Mouse (Mus musculus): ENCODE measurements at regions not wholly inside any gene's neighbourhood (a gene's known extent, or its start where the extent isn't known, plus 50 kb on each side); places are given as distances from the start of the nearest gene placed in this dataset.
A peak's percentile ranks its signal among the peaks of the same experiment; 100 is the strongest.

DNA sequence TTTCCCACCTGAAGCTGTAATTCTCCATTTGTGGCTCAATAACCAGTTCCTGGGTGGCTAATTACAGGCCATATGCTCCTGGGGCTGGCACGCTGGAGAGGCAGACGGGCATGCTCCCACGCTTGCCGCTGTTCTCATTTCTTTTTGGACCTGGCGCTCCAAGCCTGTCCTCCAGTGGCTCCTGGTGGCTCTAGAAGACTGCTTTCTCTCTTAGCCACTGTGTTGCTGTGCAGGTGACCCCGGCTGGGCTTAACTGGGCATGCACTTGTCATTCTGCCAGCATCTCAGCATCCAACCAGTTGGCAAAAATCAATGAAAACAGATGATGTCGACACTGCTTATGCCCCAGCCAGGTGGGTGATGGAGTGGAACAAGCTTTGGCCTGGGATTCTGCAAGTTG, 1944.6 kb upstream of the Lrrc6 start:
- DNase-seq (ENCODE audit: low spot score in 2 of 2): no peak

DNA sequence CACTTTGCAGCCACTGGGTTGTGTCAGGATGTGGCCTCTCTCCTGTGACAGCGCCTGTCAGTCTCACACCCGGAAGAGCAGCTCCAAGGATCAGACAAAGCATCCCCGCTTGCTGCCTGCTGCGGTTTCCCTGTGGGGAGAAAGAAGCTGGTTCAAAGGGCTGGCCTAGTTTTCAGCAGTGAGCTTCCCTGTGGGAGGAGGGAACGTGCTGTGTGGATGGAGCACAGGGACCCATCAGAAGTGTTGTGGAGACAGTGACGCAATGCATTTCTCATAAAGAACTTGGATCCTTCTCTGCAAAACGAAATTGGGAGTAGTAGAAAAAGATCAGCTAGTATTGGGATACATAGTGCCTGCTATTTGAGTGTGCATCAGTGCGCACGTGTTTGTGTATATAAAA, 1939.9 kb upstream of the Lrrc6 start:
- DNase-seq (ENCODE audit: low spot score in 2 of 2): no peak

DNA sequence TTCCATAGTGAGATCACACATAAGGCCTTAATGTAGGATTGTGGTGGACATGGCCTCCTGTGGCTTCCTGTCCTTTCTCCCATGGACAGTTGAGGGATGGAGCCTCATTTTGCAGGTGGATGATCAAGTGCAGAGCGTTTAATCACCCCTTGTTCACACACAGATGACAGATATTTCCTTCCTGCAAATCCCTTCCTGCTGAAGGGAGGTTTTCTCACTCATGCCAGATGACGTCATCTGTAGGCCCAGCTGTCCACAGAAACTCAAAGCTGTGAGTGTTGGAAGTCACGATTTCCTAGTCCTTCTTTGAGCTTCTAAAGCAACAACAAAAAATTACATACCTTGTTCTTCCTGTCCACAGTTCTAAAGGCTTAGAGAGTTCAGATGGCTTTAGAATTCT, 1935.3 kb upstream of the Lrrc6 start:
- DNase-seq (ENCODE audit: low spot score in 2 of 2): peak in 1 of 2 experiments; percentile 8

DNA sequence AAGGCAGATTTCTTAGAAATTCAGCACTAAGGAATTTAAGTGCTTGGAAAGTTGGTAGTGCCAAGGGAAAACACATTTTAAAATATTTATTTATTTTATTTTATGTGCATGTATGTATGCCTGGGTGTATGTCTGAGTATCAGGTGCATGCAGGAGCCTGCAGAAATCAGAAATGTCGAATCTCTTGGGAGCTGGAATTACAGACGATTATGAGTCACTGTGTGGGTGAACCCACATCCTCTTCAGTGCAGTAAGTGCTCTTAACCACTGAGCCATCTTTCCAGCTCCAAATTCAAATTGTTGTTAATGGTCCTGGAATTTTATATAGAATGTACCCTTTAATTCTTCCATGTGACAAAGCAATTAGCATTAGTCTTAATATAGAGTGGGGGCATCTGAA, 1930.5 kb upstream of the Lrrc6 start:
- no peak for DNase-seq (ENCODE audit: low spot score in 2 of 2)

DNA sequence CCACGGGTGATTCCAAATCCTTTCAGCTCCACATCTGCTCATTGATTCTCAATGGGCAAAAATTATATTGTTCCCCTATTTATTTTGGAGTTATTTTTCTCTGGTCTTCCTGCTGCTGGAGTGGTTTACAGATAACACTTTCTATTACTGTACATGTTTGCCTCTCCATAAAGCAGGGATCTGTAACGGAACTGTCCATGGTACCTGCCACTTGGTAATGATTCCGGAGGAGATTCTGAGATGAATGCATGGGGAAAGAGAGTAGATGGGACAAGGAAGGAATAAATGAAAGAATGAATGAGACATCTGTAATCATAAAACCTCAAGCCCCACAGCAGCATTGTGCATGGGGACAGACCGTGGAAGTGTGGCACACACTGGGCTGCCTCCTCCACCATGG, 1929.8 kb upstream of the Lrrc6 start:
- DNase-seq (ENCODE audit: low spot score in 2 of 2): no peak

DNA sequence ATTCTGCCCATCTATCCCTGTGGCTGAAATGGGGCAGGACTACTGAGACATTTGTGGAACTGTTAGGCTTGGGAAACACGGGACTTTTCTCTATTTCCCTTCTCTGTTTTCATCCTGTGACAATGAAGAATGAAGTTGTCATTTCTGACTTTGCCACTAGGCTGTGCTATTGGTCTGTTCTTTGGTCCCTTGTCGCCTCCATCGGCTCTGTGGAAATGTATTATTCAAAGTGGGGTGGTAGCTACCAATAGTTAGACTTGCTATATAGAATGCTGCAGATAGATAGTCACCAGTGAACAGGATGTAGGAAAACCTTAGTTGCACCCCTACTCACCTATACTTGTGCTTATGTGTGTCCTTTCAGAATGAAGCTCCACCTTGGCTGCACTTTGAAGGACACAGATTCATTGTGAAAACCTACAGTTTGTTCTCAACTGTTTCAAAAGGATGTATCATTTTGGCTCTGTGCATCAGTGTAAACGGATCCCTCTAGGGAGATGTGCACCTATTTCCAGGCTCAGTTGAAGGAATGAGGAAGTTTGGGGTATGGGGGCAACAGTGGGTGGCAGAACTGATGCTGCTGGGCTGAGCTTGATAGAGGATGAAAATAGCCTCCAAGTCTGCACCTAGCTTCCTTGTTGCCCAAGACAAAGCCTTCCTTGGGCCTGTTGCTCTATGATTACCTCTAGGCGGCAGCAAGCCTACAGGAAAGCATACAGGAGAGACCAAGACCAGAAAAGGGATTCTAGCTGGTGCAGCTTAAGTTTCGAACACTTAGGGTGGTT, 1927.9 kb upstream of the Lrrc6 start:
- DNase-seq (ENCODE audit: low spot score in 2 of 2): peak; percentile 9 to 50

DNA sequence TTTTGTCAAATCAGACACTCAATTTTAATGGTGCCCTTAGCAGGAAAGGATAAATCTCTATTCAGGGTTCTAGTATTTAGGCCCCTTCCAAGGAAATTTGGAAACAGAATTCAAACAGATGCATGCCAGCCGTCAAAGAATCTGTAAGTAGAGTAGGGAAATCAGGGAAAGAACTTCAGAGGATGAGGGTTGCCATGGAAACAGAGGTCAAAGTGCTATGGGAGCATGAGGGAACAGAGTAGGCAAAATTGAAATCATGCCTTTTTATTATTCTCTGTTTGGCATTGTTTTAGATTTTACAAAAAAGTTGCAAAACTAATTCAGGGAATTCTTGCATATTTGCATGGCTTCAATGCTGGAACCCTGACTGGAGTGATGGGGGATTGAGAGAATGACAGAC, 1916.4 kb upstream of the Lrrc6 start:
- DNase-seq (ENCODE audit: low spot score in 2 of 2): no peak

DNA sequence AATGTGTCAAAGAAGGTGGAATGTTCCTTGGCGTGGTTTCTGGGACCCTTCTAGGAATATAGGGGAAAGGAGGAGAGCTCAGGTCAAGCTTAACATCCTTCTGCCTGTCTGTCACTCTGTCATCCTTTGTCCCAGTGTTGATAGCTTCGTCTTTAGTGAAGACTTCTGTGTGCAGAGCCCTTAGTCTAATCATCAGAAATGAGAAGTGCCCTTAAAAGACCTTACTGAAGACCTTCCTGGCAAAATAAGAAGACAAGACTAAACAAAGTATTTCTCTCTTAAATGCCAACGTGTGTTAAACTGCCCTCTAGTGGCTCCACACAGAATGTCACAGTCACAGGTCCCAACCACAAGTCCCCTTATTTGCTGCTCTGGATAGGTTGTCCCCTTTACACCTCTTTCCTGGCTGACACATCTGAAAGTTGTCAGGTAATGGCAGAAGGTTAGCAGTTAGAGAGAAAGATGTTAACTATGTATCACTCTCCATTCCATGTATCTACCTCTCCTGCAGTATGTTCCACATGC, 1914.8 kb upstream of the Lrrc6 start:
- DNase-seq (ENCODE audit: low spot score in 2 of 2): peak in 1 of 2 experiments; percentile 20

DNA sequence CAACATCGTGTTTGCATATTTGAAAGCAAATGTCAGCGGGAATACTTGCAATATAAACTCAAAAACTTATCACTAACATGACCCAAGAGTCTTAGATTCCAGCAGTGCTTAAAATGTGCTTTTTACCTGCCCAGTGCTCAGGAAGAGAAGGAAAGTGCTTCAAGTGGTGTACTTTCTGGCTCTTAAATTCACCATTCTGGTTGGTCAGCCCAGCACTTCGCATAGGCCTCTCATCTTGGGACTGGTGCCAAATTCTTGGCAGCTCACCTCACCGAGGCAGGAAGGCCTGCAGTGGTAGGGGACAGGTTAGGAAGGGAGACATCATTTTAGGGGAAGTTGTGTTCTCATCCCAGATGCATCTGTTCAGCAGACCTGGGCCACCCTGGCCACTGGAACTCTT, 1913.3 kb upstream of the Lrrc6 start:
- no peak for DNase-seq (ENCODE audit: low spot score in 2 of 2)

DNA sequence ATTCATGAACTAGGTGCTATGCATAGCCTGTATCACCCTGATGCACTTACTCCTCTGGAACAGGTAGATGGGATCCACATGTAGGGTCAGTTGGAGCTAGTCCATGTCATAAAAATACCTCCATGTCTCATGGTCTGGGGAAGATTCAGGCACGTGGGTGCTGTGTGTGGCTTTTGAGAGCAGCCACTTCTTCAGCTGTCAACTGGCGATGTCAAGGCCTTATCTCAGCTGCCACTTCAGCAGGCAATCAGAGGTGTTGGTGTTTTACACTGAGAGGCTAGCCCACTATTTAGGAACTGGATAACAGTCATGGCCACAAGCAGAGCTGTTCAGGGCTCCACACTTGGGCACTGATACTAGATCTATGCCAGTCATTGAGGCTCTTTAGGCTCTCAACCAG, 1912.0 kb upstream of the Lrrc6 start:
- peak; percentile 37 to 53 for DNase-seq (ENCODE audit: low spot score in 2 of 2)

DNA sequence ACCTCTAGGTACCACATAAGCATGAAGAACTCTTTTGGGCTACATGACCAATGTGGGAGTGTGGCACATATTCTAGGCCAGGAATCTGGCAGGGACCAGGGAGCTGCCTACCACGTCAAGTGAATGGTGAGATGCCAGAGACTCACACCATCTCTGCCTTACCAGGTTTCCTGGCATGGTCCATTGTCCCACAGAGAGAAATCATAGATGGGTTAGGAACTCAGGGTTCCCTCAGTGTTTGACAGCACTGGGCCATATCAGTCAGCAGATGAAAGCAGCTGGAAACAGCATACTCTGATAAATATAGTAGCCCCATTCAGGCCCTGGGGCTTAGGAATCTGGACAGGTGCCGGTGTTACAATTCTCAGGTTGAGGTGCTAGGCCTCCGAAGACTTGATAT, 1911.4 kb upstream of the Lrrc6 start:
- DNase-seq (ENCODE audit: low spot score in 2 of 2): peak; percentile 40 to 41

DNA sequence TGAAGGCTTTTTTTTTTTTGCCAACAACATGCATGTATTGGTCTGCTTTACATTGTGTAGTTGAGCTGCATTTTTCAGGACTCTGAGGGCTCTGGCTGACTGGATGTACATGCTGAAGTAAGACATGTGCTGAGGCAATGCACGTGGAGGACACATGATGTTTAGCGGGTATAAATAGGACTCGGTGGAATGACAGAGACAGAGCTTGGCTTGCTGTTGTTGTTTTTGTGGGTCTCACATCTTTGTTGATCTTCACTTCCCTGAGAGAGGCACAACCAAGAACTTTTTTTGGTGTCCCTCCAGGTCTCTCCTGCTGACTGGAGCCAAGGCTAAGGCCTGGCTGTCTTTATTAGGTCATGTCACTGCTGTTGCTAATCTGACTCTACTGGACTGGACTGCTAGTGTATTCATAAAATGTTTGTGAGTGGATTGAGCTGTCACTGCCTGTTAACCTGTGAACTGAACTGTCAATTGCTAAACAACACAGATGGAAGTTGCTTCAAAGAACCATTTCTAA, 1902.9 kb upstream of the Lrrc6 start:
- peak; percentile 32 to 39 for DNase-seq (ENCODE audit: low spot score in 2 of 2)

DNA sequence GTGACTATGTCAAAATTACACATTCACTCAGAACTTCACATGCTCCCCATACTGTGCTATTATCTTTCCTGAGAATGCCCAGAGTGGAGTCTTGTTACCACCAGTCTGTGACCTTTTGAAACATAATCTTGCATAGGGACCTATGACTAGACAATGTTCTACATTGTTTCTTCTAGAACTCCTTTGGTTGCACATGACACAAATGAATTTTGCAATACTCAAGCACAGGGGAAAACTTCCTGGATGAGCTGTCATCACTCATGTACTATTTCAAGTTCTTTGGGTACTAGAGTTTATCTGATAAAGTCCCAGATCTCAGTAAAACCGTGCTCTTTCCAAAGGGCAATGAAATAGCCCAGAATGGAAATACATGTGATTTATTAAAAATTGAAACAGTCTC, 1901.0 kb upstream of the Lrrc6 start:
- no peak for DNase-seq (ENCODE audit: low spot score in 2 of 2)

DNA sequence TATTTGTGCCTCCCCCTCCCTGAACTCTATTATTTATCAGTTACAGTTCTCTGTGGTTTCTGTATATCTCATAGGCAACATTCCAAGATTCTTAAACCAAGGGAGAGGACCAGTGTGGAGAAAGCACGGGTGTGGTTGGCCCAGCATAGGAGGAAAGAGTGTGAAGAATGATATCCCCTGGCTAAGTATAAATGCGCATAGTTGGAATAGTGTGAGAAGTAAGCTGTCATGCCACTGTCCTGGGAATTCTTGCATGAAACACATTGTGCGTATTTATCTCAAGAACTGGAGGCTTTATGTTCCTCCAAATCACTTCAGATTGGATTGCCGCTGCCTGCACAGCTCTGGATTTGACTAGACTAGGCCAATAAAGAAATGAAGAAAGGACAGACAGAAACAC, 1900.3 kb upstream of the Lrrc6 start:
- peak in 1 of 2 experiments; percentile 5 for DNase-seq (ENCODE audit: low spot score in 2 of 2)

DNA sequence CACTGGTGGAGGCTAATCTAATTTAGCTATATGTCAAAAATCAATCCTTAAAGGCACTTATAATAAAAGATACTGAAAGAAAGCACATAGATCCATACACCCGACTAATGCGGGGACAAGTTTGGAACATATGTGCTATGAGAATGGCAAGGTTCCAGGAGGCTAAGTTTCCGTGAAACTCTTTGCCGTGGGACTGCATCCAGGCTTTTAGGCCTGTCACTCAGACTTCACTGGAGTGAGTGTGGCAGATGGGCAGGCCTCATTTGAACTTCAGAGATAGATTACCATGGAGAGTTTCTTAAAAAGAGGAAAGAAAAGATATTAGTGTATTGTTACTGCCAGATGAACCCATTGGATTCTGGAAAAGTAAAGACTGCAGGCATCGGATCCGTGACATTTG, 1895.9 kb upstream of the Lrrc6 start:
- DNase-seq (ENCODE audit: low spot score in 2 of 2): no peak

DNA sequence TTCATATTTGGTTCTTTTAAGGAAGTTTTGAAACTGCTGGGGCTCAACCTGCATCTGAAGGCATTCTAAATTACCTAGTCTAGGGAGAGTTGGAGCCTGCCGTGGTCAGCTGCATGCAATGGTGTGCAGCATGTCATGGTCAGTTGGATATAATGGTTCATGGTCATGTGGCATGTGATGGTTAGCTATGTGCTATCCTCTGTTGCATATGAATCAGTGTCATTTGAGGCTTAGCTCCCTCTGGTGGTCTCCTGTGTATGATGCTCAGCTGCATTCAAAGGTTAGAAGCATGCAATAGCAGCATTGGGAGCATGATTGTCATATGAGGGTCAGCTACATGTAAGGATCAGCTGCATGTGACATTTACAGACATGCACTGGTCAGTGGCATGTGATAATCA, 1894.0 kb upstream of the Lrrc6 start:
- DNase-seq (ENCODE audit: low spot score in 2 of 2): no peak

DNA sequence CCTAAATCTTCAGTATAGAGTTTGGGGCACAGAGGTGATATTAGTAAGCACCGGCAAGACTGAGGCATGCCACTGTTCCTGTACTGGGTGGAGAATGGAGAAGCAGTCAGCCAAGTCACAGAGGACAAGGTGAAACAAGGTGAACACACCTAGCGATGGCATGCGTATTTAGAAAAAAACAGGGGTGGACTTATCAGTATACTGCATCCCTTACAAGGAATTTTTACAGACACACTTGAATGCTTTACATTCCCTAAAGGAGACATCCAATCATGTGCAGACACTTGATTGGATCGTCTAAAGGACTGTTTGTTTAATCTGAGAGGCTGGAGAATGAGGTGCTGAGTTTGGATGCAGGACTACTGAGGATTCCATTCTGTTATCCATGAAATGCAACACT, 1893.4 kb upstream of the Lrrc6 start:
- DNase-seq (ENCODE audit: low spot score in 2 of 2): no peak

DNA sequence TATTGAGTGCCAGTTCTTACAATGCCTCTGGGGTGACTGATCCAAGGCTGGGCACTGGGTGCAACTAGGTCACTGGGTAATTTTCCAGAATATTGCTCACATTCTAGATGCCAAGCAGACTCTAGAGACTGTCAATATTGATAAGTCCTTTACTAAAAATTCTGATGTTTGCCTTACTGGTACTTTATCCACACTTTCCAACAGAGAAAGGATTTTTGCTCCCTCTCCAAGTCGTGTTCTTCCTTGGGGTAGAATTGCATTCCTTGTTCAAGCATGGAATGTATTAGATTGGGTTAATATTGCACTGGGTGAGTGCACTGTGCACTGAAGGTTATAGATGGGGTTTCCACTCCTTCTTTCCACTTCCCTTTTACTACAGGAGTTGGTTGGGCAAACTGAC, 1891.0 kb upstream of the Lrrc6 start:
- no peak for DNase-seq (ENCODE audit: low spot score in 2 of 2)

DNA sequence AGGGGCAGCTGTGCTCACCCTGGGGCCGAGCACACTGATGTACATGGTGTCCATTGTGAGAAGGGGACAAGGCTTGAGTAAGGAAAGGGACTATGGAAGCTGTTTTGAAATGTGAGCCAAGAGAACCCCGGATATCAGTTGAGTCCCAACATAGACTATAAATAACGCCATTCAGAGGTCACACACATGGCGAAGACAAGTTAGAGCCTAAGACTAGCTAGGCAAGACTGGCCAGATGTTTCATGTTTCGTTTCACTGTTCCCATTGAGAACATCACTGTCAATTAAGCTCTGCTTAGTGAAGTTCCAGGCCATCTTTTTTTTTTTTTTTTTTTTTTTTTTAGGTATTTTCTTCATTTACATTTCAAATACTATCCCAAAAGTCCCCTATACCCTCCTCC, 1889.1 kb upstream of the Lrrc6 start:
- DNase-seq (ENCODE audit: low spot score in 2 of 2): no peak

DNA sequence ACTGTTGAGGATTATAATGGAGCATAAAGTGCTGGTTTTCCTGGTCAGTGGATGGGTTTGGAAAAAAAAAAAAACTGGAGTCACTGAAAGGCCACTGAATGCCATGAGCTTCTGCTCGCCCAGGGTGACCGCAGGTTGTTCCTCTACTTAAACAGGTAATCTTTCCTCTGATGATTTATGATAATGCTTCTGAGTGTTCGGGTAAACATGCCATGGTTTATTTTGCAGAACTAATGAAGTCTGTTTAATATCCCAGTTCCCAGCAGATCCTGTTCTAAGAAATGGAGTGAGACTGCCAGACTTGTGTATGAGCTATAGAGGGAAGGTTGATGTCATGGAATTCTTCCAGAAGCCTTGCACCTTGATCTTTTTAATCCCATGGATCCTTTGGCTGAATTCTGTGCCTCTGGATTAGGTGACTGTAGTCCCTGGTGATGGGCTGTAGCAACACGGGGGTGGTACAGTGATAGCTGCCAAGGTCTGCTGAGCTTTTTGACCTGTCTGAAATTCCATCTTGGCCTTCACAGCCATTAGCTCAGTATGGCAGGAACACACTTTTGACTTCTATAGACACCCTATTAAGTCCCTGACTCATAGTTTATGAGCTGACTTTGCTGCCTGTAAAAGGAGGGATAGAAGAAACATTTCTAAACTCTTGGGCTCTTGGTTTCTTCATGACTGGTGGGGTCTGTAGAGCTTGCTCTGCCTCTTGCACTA, 1886.8 kb upstream of the Lrrc6 start:
- DNase-seq (ENCODE audit: low spot score in 2 of 2): no peak

DNA sequence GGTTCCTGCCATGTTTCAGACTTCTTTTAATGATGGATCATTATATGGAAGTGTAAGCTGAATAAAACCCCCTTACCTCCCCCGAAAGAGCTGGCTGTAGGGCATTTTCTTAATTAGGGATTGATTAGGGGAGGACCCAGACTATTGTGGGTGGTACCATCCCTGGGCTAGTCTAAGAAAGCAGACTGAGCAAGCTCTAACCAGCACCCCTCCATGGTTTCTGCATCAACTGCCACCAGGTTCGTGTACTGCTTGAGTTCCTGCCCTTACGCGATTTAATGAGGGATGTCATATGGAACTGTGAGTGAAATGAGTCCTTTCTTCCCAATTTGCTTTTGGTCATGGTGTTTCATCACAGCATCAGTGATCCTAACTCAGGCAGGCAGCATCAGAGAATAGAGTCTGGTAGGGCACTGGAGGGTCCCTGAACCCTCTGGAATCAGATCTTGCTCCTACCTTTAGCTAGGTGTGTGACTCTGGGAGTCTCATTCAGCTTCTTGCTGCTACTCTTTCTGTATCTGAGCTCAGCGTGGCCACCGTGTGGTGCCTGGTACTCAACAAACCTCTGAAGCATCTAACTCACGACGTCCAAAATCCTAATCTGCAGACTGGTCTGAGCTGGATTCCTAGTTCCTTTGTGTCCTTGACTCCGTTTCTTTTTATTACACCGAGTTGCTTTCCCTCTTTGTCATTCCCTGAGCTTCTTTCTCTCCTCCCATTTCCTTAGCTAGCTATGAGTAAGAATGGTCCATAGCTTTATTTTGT, 1884.0 kb upstream of the Lrrc6 start:
- no peak for DNase-seq (ENCODE audit: low spot score in 2 of 2)

DNA sequence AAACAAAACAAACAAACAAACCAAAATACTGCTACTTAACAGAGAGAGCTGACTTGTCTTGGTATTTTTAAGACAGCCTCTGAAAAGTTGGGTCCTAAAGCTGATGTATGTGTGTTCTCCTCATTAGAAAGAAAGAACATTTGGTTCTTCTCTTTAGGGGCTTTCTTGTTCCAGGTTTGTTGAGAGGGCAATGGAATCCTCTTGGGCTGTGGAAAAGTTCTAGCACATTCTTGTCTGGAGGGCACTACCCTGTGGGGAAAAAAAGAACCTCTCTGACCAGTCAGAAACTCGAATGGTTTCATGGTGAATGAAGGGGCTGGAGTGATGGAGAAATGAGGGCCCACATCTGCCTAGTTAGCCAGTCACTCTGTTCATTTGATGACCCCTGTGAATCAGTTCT, 1874.5 kb upstream of the Lrrc6 start:
- no peak for DNase-seq (ENCODE audit: low spot score in 2 of 2)
